ENCODE assay signal across 9 mouse cellular contexts in genomic region chr3:95240900-95241299, GRCm38 (mm10). TPM values are rescaled to one million over a fixed set of nuclear protein-coding genes. Genes with fewer than 3 reads are reported as not detected.
DNase-seq lines count a peak whose midpoint lies in the region; ATAC-seq and TF ChIP-seq lines count a peak whose summit lies in the region.
"Had no signal": no experiment of that assay in that cellular context is flagged by ENCODE, and none has a peak within 500 bp of the region (broad histone marks: within the 10 kb centered on the region; RNA-seq: fewer than 3 reads in every experiment).

No protein-coding gene starts in this region.

- DNase-seq in forebrain, embryonic 10.5 days (ENCODE audit: extremely low spot score, low spot score), result no peak
- no peak for DNase-seq in forebrain, embryonic 14.5 days (ENCODE audit: low spot score)
- no peak for DNase-seq in kidney, adult 8-10 months
- no peak for DNase-seq in ES-E14 (ENCODE audit: low read depth, low spot score)
- DNase-seq in limb, embryonic 14.5 days (ENCODE audit: low spot score), result no peak
- DNase-seq in right cerebral cortex, postnatal 4 days, result no peak
- no peak for DNase-seq in urinary bladder, adult 2 months (ENCODE audit: low spot score)
- DNase-seq: layer of hippocampus, adult 9-11 months had no signal

- peak overlapping the region; percentile 56; the same call in 1 of the 2 replicates for H3K27ac ChIP-seq in forebrain, embryonic 10.5 days
- H3K27ac ChIP-seq in forebrain, embryonic 14.5 days (ENCODE audit: low read depth, low read length), result no peak overlapping the region
- no peak overlapping the region for H3K27ac ChIP-seq in kidney, embryonic 15.5 days
- no peak overlapping the region for H3K27ac ChIP-seq in ES-E14 (ENCODE audit: insufficient read depth, low read depth, low read length, poor library complexity, severe bottlenecking)
- H3K27ac ChIP-seq in limb, embryonic 14.5 days (replicated peaks; ENCODE audit: low read depth, low read length), result no peak overlapping the region

- no peak overlapping the region for H3K9ac ChIP-seq in forebrain, embryonic 14.5 days (ENCODE audit: low read length)
- 0 out of 2 replicates have a peak overlapping the region, but pooled peaks have one; percentile 25 for H3K9ac ChIP-seq in kidney, embryonic 15.5 days
- H3K9ac ChIP-seq in ES-E14 (ENCODE audit: insufficient read depth, low read depth, low read length, poor library complexity, severe bottlenecking), result peak overlapping the region; percentile 58
- peak overlapping the region; percentile 31 for H3K9ac ChIP-seq in limb, embryonic 14.5 days (ENCODE audit: low read depth, low read length, severe bottlenecking)

- WGBS in forebrain, embryonic 10.5 days, result 27% methylated on average over 17 of the region's 17 CpGs
- WGBS in forebrain, embryonic 14.5 days, result 47% methylated on average over 17 of the region's 17 CpGs
- 29% methylated on average over 15 of the region's 17 CpGs for WGBS in kidney, embryonic 15.5 days
- WGBS in limb, embryonic 14.5 days, result 19% methylated on average over 17 of the region's 17 CpGs

- no peak overlapping the region for H3K4me2 ChIP-seq in forebrain, embryonic 14.5 days (ENCODE audit: low read length)
- H3K4me2 ChIP-seq in kidney, embryonic 15.5 days, result peak overlapping the region; percentile 41
- peak overlapping the region; percentile 28 for H3K4me2 ChIP-seq in limb, embryonic 14.5 days (replicated peaks; ENCODE audit: low read depth, low read length, severe bottlenecking)

- no peak for ATAC-seq in forebrain, embryonic 14.5 days
- peak; percentile 59; the same call in 1 of the 2 replicates for ATAC-seq in kidney, embryonic 15.5 days (replicated peaks; ENCODE audit: low FRiP score)
- peak; percentile 45 for ATAC-seq in limb, embryonic 14.5 days (ENCODE audit: low FRiP score, low read depth)

- H3K4me1 ChIP-seq in forebrain, embryonic 10.5 days, result peaks cover 10% of the 10 kb centered on the region
- no peaks in the 10 kb centered on the region for H3K4me1 ChIP-seq in forebrain, embryonic 14.5 days (ENCODE audit: control insufficient read depth, insufficient read depth, low read length)
- H3K4me1 ChIP-seq in kidney, embryonic 15.5 days, result peaks cover 12% of the 10 kb centered on the region; the same call in 1 of the 2 replicates
- H3K4me1 ChIP-seq in ES-E14 (ENCODE audit: control insufficient read depth in 2 of 2, insufficient read depth in 2 of 2, low read length in 2 of 2, poor library complexity in 1 of 2), result peaks cover 0 to 13% of the 10 kb centered on the region in 2 experiments; a peak in 3 of 4 replicates
- H3K4me1 ChIP-seq in limb, embryonic 14.5 days (ENCODE audit: control insufficient read depth, insufficient read depth, low read length), result peaks cover 6% of the 10 kb centered on the region; the same call in 1 of the 2 replicates

- no peak for TF ChIP-seq POLR2A in limb, embryonic 14.5 days (IDR thresholded peaks at IDR 0.05; ENCODE audit: borderline replicate concordance, extremely low read depth, insufficient read depth, insufficient read length)

- in situ Hi-C loops in ES-E14 (cut with MboI; ENCODE audit: low sequenced_read_pairs in 2 of 2, unreplicated experiment in 2 of 2), result no loop called here

- H3K36me3 ChIP-seq in forebrain, embryonic 10.5 days (replicated peaks), result peaks cover 43% of the 10 kb centered on the region
- H3K36me3 ChIP-seq in forebrain, embryonic 14.5 days (ENCODE audit: control insufficient read depth, insufficient read depth, low read length), result peaks cover 30% of the 10 kb centered on the region
- peaks cover 34% of the 10 kb centered on the region for H3K36me3 ChIP-seq in kidney, embryonic 15.5 days
- peaks cover 13% of the 10 kb centered on the region; the same call in 1 of the 2 replicates for H3K36me3 ChIP-seq in ES-E14 (ENCODE audit: control insufficient read depth, insufficient read depth, low read length, poor library complexity, severe bottlenecking)
- peaks cover 23% of the 10 kb centered on the region for H3K36me3 ChIP-seq in limb, embryonic 14.5 days (ENCODE audit: control insufficient read depth, insufficient read depth, low read length)

- no peaks in the 10 kb centered on the region; the same call in 1 of the 2 replicates for H3K27me3 ChIP-seq in forebrain, embryonic 10.5 days (ENCODE audit: poor library complexity, severe bottlenecking)
- H3K27me3 ChIP-seq in forebrain, embryonic 14.5 days (replicated peaks; ENCODE audit: control insufficient read depth, insufficient read depth, low read length), result no peaks in the 10 kb centered on the region
- no peaks in the 10 kb centered on the region for H3K27me3 ChIP-seq in kidney, embryonic 15.5 days
- no peaks in the 10 kb centered on the region for H3K27me3 ChIP-seq in limb, embryonic 14.5 days (ENCODE audit: control insufficient read depth, insufficient read depth, low read length)

- H3K4me3 ChIP-seq in forebrain, embryonic 10.5 days, result 0 out of 2 replicates have a peak overlapping the region, but pooled peaks have one; percentile 9
- no peak overlapping the region for H3K4me3 ChIP-seq in forebrain, embryonic 14.5 days (ENCODE audit: low read depth, low read length)
- H3K4me3 ChIP-seq in kidney, embryonic 15.5 days (replicated peaks), result 0 out of 2 replicates have a peak overlapping the region, but pooled peaks have one; percentile 4
- peak overlapping the region; percentile 34 to 51 for H3K4me3 ChIP-seq in ES-E14 (ENCODE audit: insufficient read depth in 1 of 2, low read depth in 1 of 2, low read length in 2 of 2, poor library complexity in 1 of 2, severe bottlenecking in 1 of 2)
- H3K4me3 ChIP-seq in limb, embryonic 14.5 days (replicated peaks; ENCODE audit: low read length), result no peak overlapping the region

- 0 out of 2 replicates have a peak, but pooled peaks cover 3% of the 10 kb centered on the region for H3K9me3 ChIP-seq in forebrain, embryonic 10.5 days
- H3K9me3 ChIP-seq in forebrain, embryonic 14.5 days (replicated peaks; ENCODE audit: control insufficient read depth, low read length), result no peaks in the 10 kb centered on the region
- H3K9me3 ChIP-seq in kidney, embryonic 15.5 days (replicated peaks), result no peaks in the 10 kb centered on the region
- H3K9me3 ChIP-seq in ES-E14 (ENCODE audit: control insufficient read depth, insufficient read depth, low read depth, low read length), result no peaks in the 10 kb centered on the region
- no peaks in the 10 kb centered on the region for H3K9me3 ChIP-seq in limb, embryonic 14.5 days (ENCODE audit: control insufficient read depth, low read length)

TF ChIP-seq in ES-E14, 5 proteins besides CTCF, POLR2A, EP300 and RAD21 (continues in another document):
- TF ChIP-seq CHD2 (IDR thresholded peaks at IDR 0.05; ENCODE audit: low read depth, low read length) (no peak), MAFK (IDR thresholded peaks at IDR 0.05; ENCODE audit: insufficient read depth, low read depth, low read length) (no peak), ZNF384 (IDR thresholded peaks at IDR 0.05; ENCODE audit: low read depth, low read length) (no peak)

RNA-seq across cellular contexts. Expression of gene Gm128, which starts 0.5 kb away (rescaled TPM):
- polyA plus RNA-seq in forebrain, embryonic 10.5 days (2016; fragmentation: Nextera tagmentation; extraction: Ambion mirVana), result 0.23 and 0.30 TPM in 2 replicates
- 0.17 TPM in 1 of 2 replicates, not detected in the other for polyA plus RNA-seq in forebrain, embryonic 14.5 days (2014; fragmentation: Nextera tagmentation; extraction: Ambion mirVana)
- polyA plus RNA-seq in kidney, embryonic 15.5 days (2015; fragmentation: Nextera tagmentation; extraction: Ambion mirVana), result 0.50 and 0.53 TPM in 2 replicates
- total RNA-seq in ES-E14 (2012; rRNA removed), result 2.0 and 3.0 TPM in 2 replicates
- polyA plus RNA-seq in limb, embryonic 14.5 days (2012; rRNA removed), result 0.87 and 0.89 TPM in 2 replicates
- 0.50 and 0.63 TPM in 2 replicates for polyA plus RNA-seq in limb, embryonic 14.5 days (2014; fragmentation: Nextera tagmentation; extraction: Ambion mirVana)
- 0.47 and 0.58 TPM in 2 replicates for polyA plus RNA-seq in urinary bladder, adult 2 months (2012; rRNA removed)

RNA-seq across cellular contexts. Expression of gene Mllt11, which starts 8.9 kb away (rescaled TPM):
- 19.6 and 22.4 TPM in 2 replicates for polyA plus RNA-seq in forebrain, embryonic 10.5 days (2016; fragmentation: Nextera tagmentation; extraction: Ambion mirVana)
- polyA plus RNA-seq in forebrain, embryonic 14.5 days (2014; fragmentation: Nextera tagmentation; extraction: Ambion mirVana), result 444 and 548 TPM in 2 replicates
- polyA plus RNA-seq in kidney, embryonic 15.5 days (2015; fragmentation: Nextera tagmentation; extraction: Ambion mirVana), result 12.9 and 16.0 TPM in 2 replicates
- 5.3 and 10.1 TPM in 2 replicates for total RNA-seq in ES-E14 (2012; rRNA removed)
- 38.5 and 42.4 TPM in 2 replicates for polyA plus RNA-seq in limb, embryonic 14.5 days (2012; rRNA removed)
- polyA plus RNA-seq in limb, embryonic 14.5 days (2014; fragmentation: Nextera tagmentation; extraction: Ambion mirVana), result 16.7 and 17.4 TPM in 2 replicates
- 11.0 and 15.4 TPM in 2 replicates for polyA plus RNA-seq in urinary bladder, adult 2 months (2012; rRNA removed)

RNA-seq across cellular contexts. Expression of gene Bnipl, which starts 10.1 kb away (rescaled TPM):
- polyA plus RNA-seq in forebrain, embryonic 10.5 days (2016; fragmentation: Nextera tagmentation; extraction: Ambion mirVana), result 0.38 and 0.42 TPM in 2 replicates
- not detected in 2 replicates for polyA plus RNA-seq in forebrain, embryonic 14.5 days (2014; fragmentation: Nextera tagmentation; extraction: Ambion mirVana)
- 1.2 and 1.4 TPM in 2 replicates for polyA plus RNA-seq in kidney, embryonic 15.5 days (2015; fragmentation: Nextera tagmentation; extraction: Ambion mirVana)
- 6.7 and 16.0 TPM in 2 replicates for total RNA-seq in ES-E14 (2012; rRNA removed)
- 6.8 and 12.0 TPM in 2 replicates for polyA plus RNA-seq in limb, embryonic 14.5 days (2012; rRNA removed)
- 11.7 and 13.3 TPM in 2 replicates for polyA plus RNA-seq in limb, embryonic 14.5 days (2014; fragmentation: Nextera tagmentation; extraction: Ambion mirVana)
- 13.5 and 15.1 TPM in 2 replicates for polyA plus RNA-seq in urinary bladder, adult 2 months (2012; rRNA removed)

RNA-seq across cellular contexts. Expression of gene Cdc42se1, which starts 12.4 kb away (rescaled TPM):
- polyA plus RNA-seq in forebrain, embryonic 10.5 days (2016; fragmentation: Nextera tagmentation; extraction: Ambion mirVana), result 95.5 and 104 TPM in 2 replicates
- polyA plus RNA-seq in forebrain, embryonic 14.5 days (2014; fragmentation: Nextera tagmentation; extraction: Ambion mirVana), result 99.4 and 99.7 TPM in 2 replicates
- polyA plus RNA-seq in kidney, embryonic 15.5 days (2015; fragmentation: Nextera tagmentation; extraction: Ambion mirVana), result 87.4 and 92.0 TPM in 2 replicates
- 43.2 and 51.4 TPM in 2 replicates for total RNA-seq in ES-E14 (2012; rRNA removed)
- 76.1 and 93.1 TPM in 2 replicates for polyA plus RNA-seq in limb, embryonic 14.5 days (2012; rRNA removed)
- polyA plus RNA-seq in limb, embryonic 14.5 days (2014; fragmentation: Nextera tagmentation; extraction: Ambion mirVana), result 119 and 126 TPM in 2 replicates
- polyA plus RNA-seq in urinary bladder, adult 2 months (2012; rRNA removed), result 77.2 and 92.7 TPM in 2 replicates

RNA-seq across cellular contexts. Expression of gene Gabpb2, which starts 23.2 kb away (rescaled TPM):
- polyA plus RNA-seq in forebrain, embryonic 10.5 days (2016; fragmentation: Nextera tagmentation; extraction: Ambion mirVana), result 13.5 and 13.7 TPM in 2 replicates
- 4.0 and 4.3 TPM in 2 replicates for polyA plus RNA-seq in forebrain, embryonic 14.5 days (2014; fragmentation: Nextera tagmentation; extraction: Ambion mirVana)
- 10.0 and 10.6 TPM in 2 replicates for polyA plus RNA-seq in kidney, embryonic 15.5 days (2015; fragmentation: Nextera tagmentation; extraction: Ambion mirVana)
- 28.7 and 30.7 TPM in 2 replicates for total RNA-seq in ES-E14 (2012; rRNA removed)
- 26.2 and 26.4 TPM in 2 replicates for polyA plus RNA-seq in limb, embryonic 14.5 days (2012; rRNA removed)
- 9.7 and 11.5 TPM in 2 replicates for polyA plus RNA-seq in limb, embryonic 14.5 days (2014; fragmentation: Nextera tagmentation; extraction: Ambion mirVana)
- polyA plus RNA-seq in urinary bladder, adult 2 months (2012; rRNA removed), result 21.4 and 21.9 TPM in 2 replicates

Comparison
In these comparisons a context has a peak if more than half of its experiments do, and no peak if none do; other contexts are left out.
1. H3K4me3 ChIP-seq: peak in forebrain, embryonic 10.5 days (single experiment), kidney, embryonic 15.5 days (single experiment) and ES-E14 (2 of 2); none in forebrain, embryonic 14.5 days (single experiment) and limb, embryonic 14.5 days (single experiment).
2. RNA of gene Mllt11, which starts 8.9 kb away (polyA plus RNA-seq): 444 to 548 TPM in forebrain, embryonic 14.5 days; 16.7 to 42.4 TPM in limb, embryonic 14.5 days, 19.6 to 22.4 TPM in forebrain, embryonic 10.5 days, 12.9 to 16.0 TPM in kidney, embryonic 15.5 days and 11.0 to 15.4 TPM in urinary bladder, adult 2 months; every median in the first group is over 10 times any median in the second.